Mouse (Mus musculus) forebrain, embryonic 16.5 days (tissue): ENCODE measurements around the gene Gli3. TPM values are rescaled to one million over a fixed set of nuclear protein-coding genes. Genes with fewer than 3 reads are reported as not detected.

Source experiments
- ATAC-seq: fragments of 200-750 bp; cut with Nextera tagmentation; 2 replicates; pipeline ENCODE4 v1.8.0; 2017; ENCODE audit warnings: mild to moderate bottlenecking, moderate library complexity
- H3K27ac ChIP-seq: fragments of 300-500 bp; sonication (generic); 2 replicates; pipeline ENCODE4 v1.5.1; 2014; ENCODE audit warnings: low read length, control low read depth
- H3K27me3 ChIP-seq: fragments of 300-500 bp; sonication (generic); replicated peaks from 2 replicates; pipeline ENCODE4 v1.6.1; 2014; ENCODE audit warnings: low read length; ENCODE audit not compliant: control insufficient read depth, insufficient read depth
- H3K36me3 ChIP-seq: fragments of 300-500 bp; sonication (generic); 2 replicates; pipeline ENCODE4 v1.6.1; 2014; ENCODE audit not compliant: control insufficient read depth, insufficient read depth
- H3K4me1 ChIP-seq: fragments of 300-500 bp; sonication (generic); replicated peaks from 2 replicates; pipeline ENCODE4 v1.6.1; 2014; ENCODE audit warnings: low read length; ENCODE audit not compliant: control insufficient read depth, insufficient read depth
- H3K4me2 ChIP-seq: fragments of 300-500 bp; sonication (generic); 2 replicates; pipeline ENCODE4 v1.6.1; 2014; ENCODE audit warnings: mild to moderate bottlenecking, low read length, control low read depth
- H3K4me3 ChIP-seq: fragments of 300-500 bp; sonication (generic); replicated peaks from 2 replicates; pipeline ENCODE4 v1.5.1; 2014; ENCODE audit warnings: mild to moderate bottlenecking, low read length, control low read depth
- H3K9ac ChIP-seq: fragments of 300-500 bp; sonication (generic); replicated peaks from 2 replicates; pipeline ENCODE4 v1.6.1; 2014; ENCODE audit warnings: low read depth, low read length, control low read depth
- H3K9me3 ChIP-seq: fragments of 300-500 bp; sonication (generic); 2 replicates; pipeline ENCODE4 v1.6.1; 2016; ENCODE audit warnings: low read length; ENCODE audit not compliant: control insufficient read depth
- WGBS: fragments of 180-500 bp; shearing (Covaris S2); extraction: QIAGEN DNeasy Blood & Tissue Kit; methylation state at CpG from one replicate; pipeline ENCODE4 v1.1.7; 2014; 5-methylcytosine and 5-hydroxymethylcytosine counted together
- polyA plus RNA-seq: library from polyadenylated mRNA; unstranded; fragments of >200 nt; fragmentation: Nextera tagmentation; extraction: Ambion mirVana; gene quantifications from 2 replicates; pipeline ENCODE4 v1.2.1, GENCODE M21; 2015

Gene Gli3
- polyA plus RNA-seq, 1 experiment from 2014 or later, result 10.8 TPM

- Histone ChIP-seq H3K36me3 (no peaks in the 10 kb centered on the region), H3K4me1 (no peaks in the 10 kb centered on the region), H3K27me3 (no peaks in the 10 kb centered on the region), H3K9me3 (no peaks in the 10 kb centered on the region), H3K9ac (no peak overlapping the region), H3K27ac (no peak overlapping the region), H3K4me3 (no peak overlapping the region), H3K4me2 (no peak overlapping the region)
- no peak for ATAC-seq
- 55% methylated on average over 5 of the region's 5 CpGs for WGBS
These were observed 133.6 kb downstream of the Gli3 start for GRCm38 (mm10) chr13:15596667-15597066.

- H3K27ac ChIP-seq, result no peak overlapping the region
- WGBS, result 73% methylated on average over 2 of the region's 2 CpGs
- H3K27me3 ChIP-seq, result no peaks in the 10 kb centered on the region
- H3K4me1 ChIP-seq, result peaks cover 5% of the 10 kb centered on the region
- no peaks in the 10 kb centered on the region for H3K36me3 ChIP-seq
- no peaks in the 10 kb centered on the region for H3K9me3 ChIP-seq
- ATAC-seq, result no peak
- H3K9ac ChIP-seq, result no peak overlapping the region
- no peak overlapping the region for H3K4me3 ChIP-seq
- no peak overlapping the region for H3K4me2 ChIP-seq
These were observed 136.7 kb downstream of the Gli3 start for GRCm38 (mm10) chr13:15599741-15600140.

DNA sequence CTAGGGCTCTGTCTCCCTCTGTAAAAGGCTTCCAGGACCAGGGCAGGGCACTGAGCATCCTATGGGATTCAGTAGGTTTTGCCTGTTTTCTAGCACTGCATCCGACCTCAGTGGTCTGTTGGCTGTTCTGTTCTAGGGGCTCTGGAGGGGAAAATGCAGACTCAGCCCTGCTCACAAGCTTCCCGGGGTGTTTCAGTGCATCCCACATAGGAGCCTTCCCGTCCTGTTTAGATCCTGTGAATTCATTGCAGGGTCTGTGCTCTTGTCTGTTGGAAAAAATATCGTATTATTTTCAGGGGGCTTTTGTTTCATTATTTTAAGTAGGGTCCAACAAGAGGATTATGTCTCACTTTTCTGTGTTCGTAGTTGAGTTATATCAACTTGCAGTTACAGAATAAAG, 139.1 kb downstream of the Gli3 start:
- no peak for ATAC-seq
- no peak overlapping the region for H3K4me2 ChIP-seq
- H3K27me3 ChIP-seq, result no peaks in the 10 kb centered on the region
- no peak overlapping the region for H3K4me3 ChIP-seq
- no peak overlapping the region for H3K27ac ChIP-seq
- no peaks in the 10 kb centered on the region for H3K36me3 ChIP-seq
- no peaks in the 10 kb centered on the region for H3K9me3 ChIP-seq
- no peak overlapping the region for H3K9ac ChIP-seq
- H3K4me1 ChIP-seq, result peaks cover 5% of the 10 kb centered on the region
- 14% methylated on average over 5 of the region's 5 CpGs for WGBS

DNA sequence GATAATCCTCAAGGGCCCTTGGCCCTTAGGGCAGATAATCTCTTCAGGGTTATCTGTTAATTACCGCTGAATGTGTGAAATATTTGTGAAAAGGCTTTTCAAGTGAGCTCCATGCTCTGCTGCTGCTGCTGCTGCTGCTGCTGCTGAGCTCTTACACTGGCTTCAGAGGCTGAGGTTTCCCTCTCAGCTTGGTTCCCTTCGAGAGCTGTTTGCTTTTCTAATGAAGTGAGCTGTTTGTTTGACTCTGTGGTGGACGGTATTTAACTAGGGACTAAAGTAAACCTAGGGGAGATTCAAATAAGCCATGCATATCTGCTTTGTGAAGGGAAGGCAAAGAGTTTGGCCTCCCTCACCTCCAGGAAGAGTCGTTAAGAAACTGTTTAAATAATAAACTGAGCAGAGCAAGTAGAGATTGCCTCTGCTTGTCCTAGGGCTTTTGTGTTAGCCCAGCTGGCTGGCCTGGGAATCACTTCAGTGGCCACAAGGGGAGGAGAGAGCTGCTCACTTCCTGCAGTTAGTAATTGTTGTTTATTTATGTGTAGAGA, 139.7 kb downstream of the Gli3 start:
- no peak overlapping the region for H3K4me2 ChIP-seq
- H3K9ac ChIP-seq, result no peak overlapping the region
- 4% methylated on average over 4 of the region's 4 CpGs for WGBS
- no peaks in the 10 kb centered on the region for H3K27me3 ChIP-seq
- H3K4me1 ChIP-seq, result peaks cover 5% of the 10 kb centered on the region
- peak; percentile 57; the same call in 1 of the 2 replicates for ATAC-seq
- no peaks in the 10 kb centered on the region for H3K36me3 ChIP-seq
- H3K4me3 ChIP-seq, result no peak overlapping the region
- no peak overlapping the region for H3K27ac ChIP-seq
- H3K9me3 ChIP-seq, result no peaks in the 10 kb centered on the region

- no peak for ATAC-seq
- Histone ChIP-seq H3K9me3 (no peaks in the 10 kb centered on the region), H3K27me3 (no peaks in the 10 kb centered on the region), H3K27ac (no peak overlapping the region), H3K4me3 (no peak overlapping the region), H3K4me2 (no peak overlapping the region), H3K9ac (no peak overlapping the region), H3K36me3 (no peaks in the 10 kb centered on the region), H3K4me1 (peaks cover 5% of the 10 kb centered on the region)
- 33% methylated on average over 6 of the region's 6 CpGs for WGBS
These were observed 141.0 kb downstream of the Gli3 start for GRCm38 (mm10) chr13:15604074-15604473.

- H3K4me2 ChIP-seq, result no peak overlapping the region
- no peaks in the 10 kb centered on the region for H3K36me3 ChIP-seq
- no peaks in the 10 kb centered on the region for H3K9me3 ChIP-seq
- peaks cover 30% of the 10 kb centered on the region for H3K4me1 ChIP-seq
- H3K27me3 ChIP-seq, result no peaks in the 10 kb centered on the region
- 9% methylated on average over 3 of the region's 3 CpGs for WGBS
- no peak overlapping the region for H3K27ac ChIP-seq
- no peak for ATAC-seq
- H3K9ac ChIP-seq, result no peak overlapping the region
- no peak overlapping the region for H3K4me3 ChIP-seq
These were observed 154.4 kb downstream of the Gli3 start for GRCm38 (mm10) chr13:15617423-15617822.

- Histone ChIP-seq H3K27ac (no peak overlapping the region), H3K4me1 (peaks cover 34% of the 10 kb centered on the region), H3K9me3 (no peaks in the 10 kb centered on the region), H3K9ac (no peak overlapping the region), H3K4me3 (no peak overlapping the region), H3K4me2 (no peak overlapping the region), H3K36me3 (no peaks in the 10 kb centered on the region), H3K27me3 (no peaks in the 10 kb centered on the region)
- ATAC-seq, result no peak
- 29% methylated on average over 5 of the region's 5 CpGs for WGBS
These were observed 155.1 kb downstream of the Gli3 start for GRCm38 (mm10) chr13:15618051-15618692.

DNA sequence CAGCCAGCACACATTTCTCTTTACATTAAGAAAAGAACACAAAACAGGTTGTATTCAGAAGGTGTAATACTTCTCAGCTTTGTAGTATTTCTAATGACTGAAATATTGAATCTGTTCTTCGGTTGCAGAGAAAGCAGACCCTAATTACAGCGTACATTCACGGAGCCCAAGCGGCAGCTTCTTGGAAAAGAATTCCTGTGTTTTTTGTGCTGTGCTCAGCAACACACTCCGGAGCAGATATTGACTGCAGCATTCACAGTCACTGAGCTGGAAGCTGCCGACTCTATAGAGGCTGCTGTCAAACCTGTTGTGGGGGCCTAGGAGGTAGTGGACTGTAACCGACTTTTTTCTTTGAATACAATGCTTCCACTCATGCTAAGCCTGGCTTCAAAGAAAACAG, 158.0 kb downstream of the Gli3 start:
- no peaks in the 10 kb centered on the region for H3K27me3 ChIP-seq
- H3K27ac ChIP-seq, result no peak overlapping the region
- H3K9ac ChIP-seq, result no peak overlapping the region
- ATAC-seq, result peak; percentile 71
- peak overlapping the region; percentile 15; the same call in 1 of the 2 replicates for H3K4me3 ChIP-seq
- WGBS, result 3% methylated on average over 7 of the region's 7 CpGs
- peak overlapping the region; percentile 48 for H3K4me2 ChIP-seq
- no peaks in the 10 kb centered on the region for H3K36me3 ChIP-seq
- peaks cover 46% of the 10 kb centered on the region for H3K4me1 ChIP-seq
- no peaks in the 10 kb centered on the region for H3K9me3 ChIP-seq

DNA sequence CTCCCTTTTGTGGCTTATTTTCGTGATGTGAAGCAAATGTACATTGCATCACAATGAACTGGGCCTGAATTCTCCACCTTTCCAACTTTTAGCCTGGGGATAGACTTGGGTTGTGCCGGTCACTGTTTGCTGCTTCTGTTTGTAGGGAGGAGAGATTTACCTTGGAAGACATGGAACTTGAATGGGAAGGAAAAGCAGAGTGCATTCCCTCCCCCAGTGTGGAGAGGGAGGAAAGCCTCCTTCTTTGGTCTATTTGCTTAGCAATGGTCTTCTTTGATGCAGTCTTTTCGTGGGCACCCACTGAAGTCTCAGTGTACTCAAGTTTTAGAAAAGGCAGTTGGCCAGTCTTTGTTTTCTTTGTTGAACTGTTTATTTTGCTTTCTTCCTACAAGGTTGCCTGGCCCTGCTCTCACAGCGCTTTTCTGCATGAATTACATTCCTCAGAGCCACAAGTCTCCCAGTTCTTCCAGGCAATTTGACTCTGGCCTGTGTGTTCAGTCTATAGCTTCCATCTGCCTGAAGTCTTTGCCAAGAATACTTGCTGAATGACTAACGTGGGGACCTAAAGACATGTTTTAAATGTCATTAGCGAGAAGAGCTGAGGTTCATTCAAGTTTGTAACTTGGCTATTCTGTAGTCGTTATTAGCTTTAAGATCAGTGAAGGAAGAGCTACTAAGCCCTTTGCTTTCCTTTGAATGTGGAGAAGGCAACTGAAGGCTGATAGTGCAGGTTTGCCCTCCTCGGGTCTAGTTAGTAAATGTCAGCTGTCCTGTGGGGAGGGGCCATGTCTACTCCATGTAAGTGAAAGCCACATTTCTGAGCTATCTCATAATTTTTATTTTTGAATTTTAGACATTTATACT, 161.7 kb downstream of the Gli3 start:
- H3K27me3 ChIP-seq, result no peaks in the 10 kb centered on the region
- H3K9ac ChIP-seq, result no peak overlapping the region
- no peak overlapping the region for H3K4me3 ChIP-seq
- ATAC-seq, result peak; percentile 64
- no peak overlapping the region for H3K27ac ChIP-seq
- 5% methylated on average over 8 of the region's 8 CpGs for WGBS
- H3K4me1 ChIP-seq, result peaks cover 40% of the 10 kb centered on the region
- H3K9me3 ChIP-seq, result no peaks in the 10 kb centered on the region
- no peaks in the 10 kb centered on the region for H3K36me3 ChIP-seq
- no peak overlapping the region for H3K4me2 ChIP-seq
